Mouse (Mus musculus) liver, adult 2 months (tissue): Measurements from ENCODE around the gene Eif2s1. TPM values are rescaled to one million over a fixed set of nuclear protein-coding genes. Genes with fewer than 3 reads are reported as not detected.

Source experiments
- DNase-seq: peaks from one replicate; pipeline ENCODE4 v3.0.0-alpha.2; 2011; ENCODE audit warnings: low read depth, low spot score; ENCODE audit errors: extremely low read depth
- H3K27ac ChIP-seq: fragments of 200-500 bp; replicated peaks from 2 replicates; pipeline ENCODE4 v1.5.1; 2012; ENCODE audit warnings: low read depth, mild to moderate bottlenecking, control low read depth, inconsistent platforms, low read length; ENCODE audit not compliant: insufficient read depth
- H3K27me3 ChIP-seq: fragments of 200-500 bp; 2 replicates; pipeline ENCODE4 v1.6.1; 2012; ENCODE audit warnings: mild to moderate bottlenecking, moderate library complexity, low read length, inconsistent platforms; ENCODE audit not compliant: control insufficient read depth, insufficient read depth
- H3K36me3 ChIP-seq: fragments of 200-500 bp; 2 replicates; pipeline ENCODE4 v1.6.1; 2012; ENCODE audit warnings: low read length, inconsistent platforms; ENCODE audit not compliant: control insufficient read depth, insufficient read depth
- H3K4me1 ChIP-seq: fragments of 200-500 bp; 2 replicates; pipeline ENCODE4 v1.6.1; 2011; ENCODE audit warnings: low read length; ENCODE audit not compliant: control insufficient read depth, insufficient read depth
- H3K4me3 ChIP-seq: fragments of 200-500 bp; 2 replicates; pipeline ENCODE4 v1.5.1; 2011; ENCODE audit warnings: low read depth, mild to moderate bottlenecking, control low read depth, low read length, moderate library complexity; ENCODE audit not compliant: insufficient read depth
- H3K79me2 ChIP-seq: fragments of 200-500 bp; 2 replicates; pipeline ENCODE4 v1.6.1; 2012; ENCODE audit warnings: inconsistent platforms, mild to moderate bottlenecking, low read length, moderate library complexity; ENCODE audit not compliant: control insufficient read depth, insufficient read depth
- H3K9ac ChIP-seq: fragments of 200-500 bp; 2 replicates; pipeline ENCODE4 v1.6.1; 2012; ENCODE audit warnings: low read depth, mild to moderate bottlenecking, control low read depth, inconsistent platforms, low read length
- CTCF ChIP-seq: fragments of 200-500 bp; IDR thresholded peaks from 2 replicates; pipeline ENCODE4 v1.5.1; 2011; ENCODE audit warnings: low read depth, low read length, control low read depth
- POLR2A ChIP-seq: fragments of 200-500 bp; IDR thresholded peaks from 2 replicates; pipeline ENCODE4 v1.6.1; 2011; ENCODE audit warnings: low read length, control low read depth; ENCODE audit not compliant: insufficient read depth; ENCODE audit errors: extremely low read depth
- WGBS: fragments of 180-500 bp; shearing (Covaris S2); methylation state at CpG from one replicate; pipeline ENCODE4 v1.1.7; 2018; 5-methylcytosine and 5-hydroxymethylcytosine counted together
- polyA plus RNA-seq: library from polyadenylated mRNA; depleted of rRNA; stranded (reverse); fragments of >200 nt; gene quantifications from 2 replicates; pipeline ENCODE4 v1.2.3, GENCODE M21; 2012
- total RNA-seq: library from RNA; depleted of rRNA; stranded (reverse); fragments of >200 nt; gene quantifications from 2 replicates; pipeline ENCODE4 v1.2.3, GENCODE M21; 2014

The Eif2s1 gene
- total and polyA plus RNA-seq, 2 experiments = 8.3 to 38.8 TPM

GRCm38 (mm10) chr12:78908081-78908605 is 46.5 kb downstream of the Eif2s1 start:
- WGBS = 85% methylated on average over 6 of the region's 6 CpGs

GRCm38 (mm10) chr12:78910684-78911461 is 49.3 kb downstream of the Eif2s1 start:
- H3K27ac ChIP-seq = no peak overlapping the region
- DNase-seq = no peak
- H3K36me3 ChIP-seq = no peaks in the 10 kb centered on the region
- 0 out of 2 replicates have a peak, but pooled peaks cover 2% of the 10 kb centered on the region for H3K4me1 ChIP-seq
- no peaks in the 10 kb centered on the region for H3K79me2 ChIP-seq
- TF ChIP-seq CTCF (no peak), POLR2A (no peak)
- no peak overlapping the region for H3K4me3 ChIP-seq
- no peak overlapping the region for H3K9ac ChIP-seq
- 23% methylated on average over 16 of the region's 16 CpGs for WGBS
- peaks cover 5% of the 10 kb centered on the region; the same call in 1 of the 2 replicates for H3K27me3 ChIP-seq

More at GRCm38 (mm10) chr12:78908081-78908605, 46.5 kb downstream of the Eif2s1 start:
- Histone ChIP-seq H3K36me3 (no peaks in the 10 kb centered on the region), H3K27ac (no peak overlapping the region), H3K9ac (no peak overlapping the region), H3K27me3 (peaks cover 5% of the 10 kb centered on the region; the same call in 1 of the 2 replicates), H3K79me2 (no peaks in the 10 kb centered on the region), H3K4me1 (0 out of 2 replicates have a peak, but pooled peaks cover 2% of the 10 kb centered on the region), H3K4me3 (no peak overlapping the region)
- TF ChIP-seq CTCF = no peak
- no peak for TF ChIP-seq POLR2A
- no peak for DNase-seq

- Histone ChIP-seq H3K4me3 (no peak overlapping the region), H3K27me3 (peaks cover 5% of the 10 kb centered on the region; the same call in 1 of the 2 replicates), H3K9ac (no peak overlapping the region), H3K27ac (no peak overlapping the region), H3K36me3 (no peaks in the 10 kb centered on the region), H3K4me1 (no peaks in the 10 kb centered on the region), H3K79me2 (no peaks in the 10 kb centered on the region)
- no peak for DNase-seq
- TF ChIP-seq POLR2A = no peak
- no peak for TF ChIP-seq CTCF
- 5% methylated on average over 37 of the region's 37 CpGs for WGBS
Observed at GRCm38 (mm10) chr12:78911707-78912417, 50.2 kb downstream of the Eif2s1 start.

- H3K36me3 ChIP-seq = no peaks in the 10 kb centered on the region
- 74% methylated on average over 4 of the region's 4 CpGs for WGBS
- H3K4me1 ChIP-seq = 0 out of 2 replicates have a peak, but pooled peaks cover 1% of the 10 kb centered on the region
- no peaks in the 10 kb centered on the region for H3K79me2 ChIP-seq
- no peak for TF ChIP-seq CTCF
- TF ChIP-seq POLR2A = no peak
- DNase-seq = no peak
- H3K4me3 ChIP-seq = no peak overlapping the region
- no peak overlapping the region for H3K27ac ChIP-seq
- H3K9ac ChIP-seq = no peak overlapping the region
- peaks cover 1% of the 10 kb centered on the region; the same call in 1 of the 2 replicates for H3K27me3 ChIP-seq
Observed at GRCm38 (mm10) chr12:78914458-78914857, 52.8 kb downstream of the Eif2s1 start.

GRCm38 (mm10) chr12:78915561-78915960 is 53.9 kb downstream of the Eif2s1 start:
- TF ChIP-seq CTCF (no peak), POLR2A (no peak)
- Histone ChIP-seq H3K4me1 (0 out of 2 replicates have a peak, but pooled peaks cover 1% of the 10 kb centered on the region), H3K36me3 (no peaks in the 10 kb centered on the region), H3K79me2 (no peaks in the 10 kb centered on the region), H3K4me3 (no peak overlapping the region), H3K27ac (no peak overlapping the region), H3K27me3 (no peaks in the 10 kb centered on the region), H3K9ac (no peak overlapping the region)
- 79% methylated on average over 3 of the region's 3 CpGs for WGBS
- no peak for DNase-seq
